Mouse (Mus musculus): ENCODE data around the gene Rpa1. TPM values are rescaled to one million over a fixed set of nuclear protein-coding genes. Genes with fewer than 3 reads are reported as not detected.

The Rpa1 gene
- polyA plus RNA-seq, 1 experiment, result 17.9 TPM

GRCm38 (mm10) chr11:75262791-75263190 lies 85.3 kb downstream of the Rpa1 start:
- DNase-seq (ENCODE audit: low read depth), result no peak

- no peak for DNase-seq (ENCODE audit: low read depth)
These were observed 85.9 kb downstream of the Rpa1 start for GRCm38 (mm10) chr11:75262181-75262580.

GRCm38 (mm10) chr11:75261730-75262129 lies 86.4 kb downstream of the Rpa1 start:
- DNase-seq (ENCODE audit: low read depth), result no peak

- DNase-seq (ENCODE audit: low read depth), result no peak
These were observed 87.1 kb downstream of the Rpa1 start for GRCm38 (mm10) chr11:75261016-75261415.

- DNase-seq (ENCODE audit: low read depth), result no peak
These were observed 88.0 kb downstream of the Rpa1 start for GRCm38 (mm10) chr11:75259996-75260561.

GRCm38 (mm10) chr11:75259416-75259815 lies 88.7 kb downstream of the Rpa1 start:
- DNase-seq (ENCODE audit: low read depth), result no peak

- no peak for DNase-seq (ENCODE audit: low read depth)
These were observed 91.0 kb downstream of the Rpa1 start for GRCm38 (mm10) chr11:75257056-75257648.

- no peak for DNase-seq (ENCODE audit: low read depth)
These were observed 92.8 kb downstream of the Rpa1 start for GRCm38 (mm10) chr11:75255330-75255729.

GRCm38 (mm10) chr11:75254252-75254912 lies 93.7 kb downstream of the Rpa1 start:
- no peak for DNase-seq (ENCODE audit: low read depth)

- no peak for DNase-seq (ENCODE audit: low read depth)
These were observed 96.5 kb downstream of the Rpa1 start for GRCm38 (mm10) chr11:75251557-75252070.

GRCm38 (mm10) chr11:75251006-75251512 lies 97.1 kb downstream of the Rpa1 start:
- DNase-seq (ENCODE audit: low read depth), result no peak

- DNase-seq (ENCODE audit: low read depth), result no peak
These were observed 98.5 kb downstream of the Rpa1 start for GRCm38 (mm10) chr11:75249588-75249987.

Other genes with a start within 250 kb of the Rpa1 start
- gene Hic1, start 178.8 kb downstream of the Rpa1 start, polyA plus RNA-seq (2012; rRNA removed), result 16.8 and 20.4 TPM in 2 replicates
- 20.8 and 22.0 TPM in 2 replicates for gene Ovca2, start 169.5 kb downstream of the Rpa1 start, polyA plus RNA-seq (2012; rRNA removed)
- gene Dph1, start 157.1 kb downstream of the Rpa1 start, polyA plus RNA-seq (2012; rRNA removed), result 30.2 and 42.4 TPM in 2 replicates
- gene Rtn4rl1, start 154.5 kb downstream of the Rpa1 start, polyA plus RNA-seq (2012; rRNA removed), result 18.3 and 27.8 TPM in 2 replicates
- gene Smyd4, start 109 bp upstream of the Rpa1 start, polyA plus RNA-seq (2012; rRNA removed), result 5.1 TPM in 2 replicates
- 260 and 334 TPM in 2 replicates for gene Serpinf1, start 74.4 kb upstream of the Rpa1 start, polyA plus RNA-seq (2012; rRNA removed)
- 93.7 and 148 TPM in 2 replicates for gene Serpinf2, start 91.3 kb upstream of the Rpa1 start, polyA plus RNA-seq (2012; rRNA removed)
- 16.2 and 20.5 TPM in 2 replicates for gene Wdr81, start 106.4 kb upstream of the Rpa1 start, polyA plus RNA-seq (2012; rRNA removed)
- 24.0 and 48.2 TPM in 2 replicates for gene Tlcd2, start 113.4 kb upstream of the Rpa1 start, polyA plus RNA-seq (2012; rRNA removed)
- gene Prpf8, start 138.5 kb upstream of the Rpa1 start, polyA plus RNA-seq (2012; rRNA removed), result 83.6 and 93.7 TPM in 2 replicates
- 6.5 and 7.1 TPM in 2 replicates for gene Rilp, start 161.8 kb upstream of the Rpa1 start, polyA plus RNA-seq (2012; rRNA removed)
- gene Scarf1, start 165.2 kb upstream of the Rpa1 start, polyA plus RNA-seq (2012; rRNA removed), result 9.9 and 14.5 TPM in 2 replicates
- 18.5 and 23.8 TPM in 2 replicates for gene Slc43a2, start 183.4 kb upstream of the Rpa1 start, polyA plus RNA-seq (2012; rRNA removed)
- gene Pitpna, start 239.8 kb upstream of the Rpa1 start, polyA plus RNA-seq (2012; rRNA removed), result 45.9 and 48.4 TPM in 2 replicates

Measured in gonadal fat pad, adult 2 months (tissue).